Mouse (Mus musculus) midbrain, embryonic 10.5 days (tissue): ENCODE measurements around the gene Cnpy1. TPM values are rescaled to one million over a fixed set of nuclear protein-coding genes. Genes with fewer than 3 reads are reported as not detected.

Source experiments
- DNase-seq: peaks from one replicate; pipeline ENCODE4 v3.0.0-alpha.2; 2017; ENCODE audit warnings: low spot score
- H3K27ac ChIP-seq: fragments of 300-500 bp; sonication (generic); replicated peaks from 2 replicates; pipeline ENCODE4 v1.5.1; 2016; ENCODE audit warnings: mild to moderate bottlenecking
- H3K27me3 ChIP-seq: fragments of 300-500 bp; sonication (generic); 2 replicates; pipeline ENCODE4 v1.6.1; 2016; ENCODE audit warnings: low read depth, mild to moderate bottlenecking; ENCODE audit not compliant: poor library complexity, severe bottlenecking
- H3K36me3 ChIP-seq: fragments of 300-500 bp; sonication (generic); 2 replicates; pipeline ENCODE4 v1.6.1; 2016; ENCODE audit warnings: mild to moderate bottlenecking, moderate library complexity
- H3K4me1 ChIP-seq: fragments of 300-500 bp; sonication (generic); 2 replicates; pipeline ENCODE4 v1.6.1; 2016
- H3K4me3 ChIP-seq: fragments of 300-500 bp; sonication (generic); 2 replicates; pipeline ENCODE4 v1.5.1; 2016; ENCODE audit warnings: mild to moderate bottlenecking, moderate library complexity
- H3K9me3 ChIP-seq: fragments of 300-500 bp; sonication (generic); replicated peaks from 2 replicates; pipeline ENCODE4 v1.6.1; 2016; ENCODE audit warnings: mild to moderate bottlenecking
- WGBS: fragments of 180-500 bp; shearing (Covaris S2); methylation state at CpG from one replicate; pipeline ENCODE4 v1.1.7; 2016; 5-methylcytosine and 5-hydroxymethylcytosine counted together
- polyA plus RNA-seq: library from polyadenylated mRNA; unstranded; fragments of >200 nt; fragmentation: Nextera tagmentation; extraction: Ambion mirVana; gene quantifications from 2 replicates; pipeline ENCODE4 v1.2.1, GENCODE M21; 2016

Gene Cnpy1
- polyA plus RNA-seq, 1 experiment from 2014 or later, result 95.4 TPM

GRCm38 (mm10) chr5:28206448-28206847, 39.2 kb downstream of the Cnpy1 start:
- Histone ChIP-seq H3K9me3 (no peaks in the 10 kb centered on the region), H3K4me3 (peak overlapping the region; percentile 63), H3K4me1 (peaks cover 50% of the 10 kb centered on the region), H3K27ac (peak overlapping the region; percentile 91; the same call in 1 of the 2 replicates), H3K27me3 (peaks cover 100% of the 10 kb centered on the region), H3K36me3 (peaks cover 28% of the 10 kb centered on the region)
- DNase-seq, result no peak
- 62% methylated on average over 4 of the region's 4 CpGs for WGBS

DNA sequence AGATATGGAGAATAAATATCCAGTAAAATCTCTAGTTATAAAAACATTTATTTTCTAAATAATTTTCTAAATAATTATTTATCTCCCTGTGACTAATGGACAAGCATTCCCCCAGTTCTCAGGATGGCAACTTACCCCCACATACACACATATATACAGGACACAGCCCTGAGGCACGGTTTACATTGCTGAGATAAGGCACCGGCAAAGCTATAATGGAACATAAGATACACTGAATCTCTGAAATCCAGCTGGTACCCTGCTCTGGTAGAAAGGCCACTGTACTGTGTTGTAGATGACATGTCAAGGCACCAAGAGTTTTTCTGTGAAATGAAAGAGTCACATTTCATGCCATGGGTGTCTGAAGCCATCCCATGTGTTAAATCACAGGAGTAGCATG, 40.9 kb downstream of the Cnpy1 start:
- no peak overlapping the region for H3K27ac ChIP-seq
- peak overlapping the region; percentile 23; the same call in 1 of the 2 replicates for H3K4me3 ChIP-seq
- H3K4me1 ChIP-seq, result peaks cover 33% of the 10 kb centered on the region; the same call in 1 of the 2 replicates
- DNase-seq, result no peak
- H3K9me3 ChIP-seq, result no peaks in the 10 kb centered on the region
- H3K36me3 ChIP-seq, result peaks cover 30% of the 10 kb centered on the region
- peaks cover 97% of the 10 kb centered on the region for H3K27me3 ChIP-seq
- 90% methylated on average over 2 of the region's 2 CpGs for WGBS

GRCm38 (mm10) chr5:28203086-28203485, 42.5 kb downstream of the Cnpy1 start:
- H3K4me3 ChIP-seq, result no peak overlapping the region
- no peaks in the 10 kb centered on the region for H3K9me3 ChIP-seq
- peaks cover 30% of the 10 kb centered on the region for H3K36me3 ChIP-seq
- peaks cover 44% of the 10 kb centered on the region for H3K4me1 ChIP-seq
- DNase-seq, result no peak
- H3K27me3 ChIP-seq, result peaks cover 95% of the 10 kb centered on the region
- H3K27ac ChIP-seq, result no peak overlapping the region
- 81% methylated on average over 6 of the region's 6 CpGs for WGBS

DNA sequence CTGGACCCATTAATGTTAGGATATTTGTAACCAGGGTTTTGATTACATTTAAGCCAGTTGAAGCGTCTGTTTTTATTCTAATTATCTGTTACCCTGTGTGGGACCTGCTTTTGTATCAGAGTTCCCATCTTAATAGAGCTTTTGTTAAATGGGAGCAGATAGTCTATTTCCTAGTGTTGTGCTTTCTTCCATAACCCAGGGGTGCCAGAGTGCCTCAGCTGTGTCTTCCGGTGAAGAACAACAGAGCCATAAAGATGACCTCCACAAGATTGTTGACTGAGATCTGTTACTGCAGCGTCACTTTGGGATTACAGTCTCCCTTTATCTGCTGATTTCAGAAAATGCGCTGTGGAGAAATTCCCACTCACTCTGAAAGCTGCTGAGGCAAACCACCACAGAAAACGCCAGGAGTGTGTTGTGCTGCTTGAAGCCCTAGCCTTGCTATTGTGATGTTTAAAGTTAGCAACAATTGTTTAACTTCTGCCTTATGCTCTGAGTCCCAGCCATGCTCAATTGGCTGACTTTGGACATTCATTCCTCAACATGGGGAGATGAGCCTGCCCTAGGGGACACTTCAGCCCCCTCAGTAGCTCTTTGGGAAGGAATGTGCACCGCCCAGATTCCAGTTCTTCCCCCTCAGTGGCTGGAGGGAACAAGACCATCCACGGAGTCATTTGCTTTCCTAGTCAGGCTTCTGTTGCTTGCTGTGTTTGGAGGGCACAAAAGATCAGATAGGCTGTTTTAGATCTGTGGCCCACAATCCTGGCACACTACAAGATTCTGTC, 46.3 kb downstream of the Cnpy1 start:
- H3K4me3 ChIP-seq, result no peak overlapping the region
- no peaks in the 10 kb centered on the region for H3K9me3 ChIP-seq
- DNase-seq, result no peak
- peaks cover 83% of the 10 kb centered on the region for H3K27me3 ChIP-seq
- 0 out of 2 replicates have a peak overlapping the region, but pooled peaks have one; percentile 25 for H3K27ac ChIP-seq
- WGBS, result 55% methylated on average over 7 of the region's 7 CpGs
- peaks cover 52% of the 10 kb centered on the region for H3K4me1 ChIP-seq
- peaks cover 30% of the 10 kb centered on the region for H3K36me3 ChIP-seq

DNA sequence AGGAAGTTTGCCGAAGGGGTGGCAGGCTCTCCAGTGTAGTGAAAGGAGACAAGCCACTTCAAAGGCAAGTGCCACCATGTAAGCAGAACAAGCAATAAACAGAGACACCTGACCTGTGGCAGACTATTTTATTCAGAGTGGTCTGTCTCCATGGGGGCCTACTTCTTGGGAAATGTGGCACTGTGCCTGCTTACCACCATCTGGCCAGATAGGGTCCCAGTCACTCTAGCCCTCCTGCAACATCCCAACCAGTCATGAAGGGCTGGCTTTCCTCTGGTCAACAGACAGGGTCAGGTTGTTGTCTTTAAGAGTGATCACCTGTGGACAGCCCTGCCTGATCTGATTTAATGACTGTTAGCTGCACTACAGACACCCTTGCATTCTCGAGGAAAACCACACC, 50.1 kb downstream of the Cnpy1 start:
- H3K36me3 ChIP-seq, result peaks cover 10% of the 10 kb centered on the region; the same call in 1 of the 2 replicates
- peaks cover 88% of the 10 kb centered on the region for H3K4me1 ChIP-seq
- H3K4me3 ChIP-seq, result no peak overlapping the region
- 60% methylated on average over 2 of the region's 2 CpGs for WGBS
- DNase-seq, result no peak
- H3K27ac ChIP-seq, result no peak overlapping the region
- peaks cover 71% of the 10 kb centered on the region for H3K27me3 ChIP-seq
- H3K9me3 ChIP-seq, result no peaks in the 10 kb centered on the region

GRCm38 (mm10) chr5:28192099-28192454, 53.5 kb downstream of the Cnpy1 start:
- DNase-seq, result peak; percentile 55
- Histone ChIP-seq H3K27ac (peak overlapping the region; percentile 82), H3K9me3 (no peaks in the 10 kb centered on the region), H3K4me1 (peaks cover 67% of the 10 kb centered on the region), H3K27me3 (peaks cover 52% of the 10 kb centered on the region), H3K4me3 (peak overlapping the region; percentile 25), H3K36me3 (0 out of 2 replicates have a peak, but pooled peaks cover under 1% of the 10 kb centered on the region)
- 21% methylated on average over 4 of the region's 4 CpGs for WGBS

DNA sequence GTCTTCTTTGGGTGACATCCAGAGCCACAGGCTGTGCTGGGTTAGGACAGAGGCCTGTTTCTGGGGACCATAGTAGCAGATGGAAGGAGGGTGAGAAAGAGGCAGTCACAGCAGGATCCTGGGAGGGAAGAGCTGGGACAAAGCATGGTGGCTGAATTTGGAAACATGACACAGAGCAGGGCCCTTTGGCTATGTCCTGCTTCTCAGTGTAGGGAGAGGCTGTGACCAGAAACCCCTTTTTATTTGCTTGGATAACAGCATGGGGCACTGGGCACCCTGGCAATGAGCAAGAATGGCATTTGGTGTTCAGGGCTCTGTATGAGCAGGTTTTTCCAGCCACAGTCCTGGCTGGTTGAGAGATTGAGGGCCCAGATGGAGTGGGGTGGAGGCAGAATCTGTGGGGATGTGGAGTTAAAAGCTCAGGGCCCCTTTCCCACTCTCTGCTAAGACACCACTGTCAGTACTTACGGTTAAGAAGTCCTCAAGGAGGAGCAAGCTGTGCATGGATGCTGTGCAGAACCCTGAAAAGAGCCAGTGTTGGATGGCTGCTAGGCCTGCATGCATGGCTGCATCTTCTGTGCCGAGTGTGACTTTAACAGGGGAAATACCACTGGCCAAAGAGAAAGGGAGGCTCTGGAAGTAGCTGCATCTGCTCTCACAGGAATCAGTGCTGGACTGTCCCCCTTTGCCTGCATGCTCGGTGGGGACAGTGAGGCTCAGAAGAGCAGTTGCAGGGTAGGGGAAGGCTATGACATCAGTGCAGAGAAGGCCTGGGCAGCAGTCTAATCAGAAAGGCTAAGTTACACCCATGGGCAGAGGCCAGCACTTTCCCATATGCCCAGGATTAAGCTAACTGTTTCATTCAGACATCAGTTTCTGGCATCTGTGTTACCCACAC, 54.2 kb downstream of the Cnpy1 start:
- 15% methylated on average over 3 of the region's 3 CpGs for WGBS

GRCm38 (mm10) chr5:28179237-28179790, 66.3 kb downstream of the Cnpy1 start:
- Histone ChIP-seq H3K27ac (peak overlapping the region; percentile 94), H3K4me3 (peak overlapping the region; percentile 36), H3K27me3 (peaks cover 98% of the 10 kb centered on the region), H3K9me3 (no peaks in the 10 kb centered on the region), H3K36me3 (no peaks in the 10 kb centered on the region), H3K4me1 (peaks cover 72% of the 10 kb centered on the region)
- DNase-seq, result peak; percentile 64
- 7% methylated on average over 7 of the region's 7 CpGs for WGBS

More for the DNA sequence above, 54.2 kb downstream of the Cnpy1 start:
- Histone ChIP-seq H3K36me3 (no peaks in the 10 kb centered on the region), H3K27me3 (peaks cover 54% of the 10 kb centered on the region), H3K4me3 (peak overlapping the region; percentile 25; the same call in 1 of the 2 replicates), H3K4me1 (peaks cover 65% of the 10 kb centered on the region), H3K27ac (peak overlapping the region; percentile 82), H3K9me3 (no peaks in the 10 kb centered on the region)
- peak; percentile 39 for DNase-seq

- 0 out of 2 replicates have a peak, but pooled peaks cover 3% of the 10 kb centered on the region for H3K36me3 ChIP-seq
- WGBS, result 19% methylated on average over 5 of the region's 5 CpGs
- peaks cover 100% of the 10 kb centered on the region for H3K27me3 ChIP-seq
- peak overlapping the region; percentile 94 for H3K27ac ChIP-seq
- H3K4me1 ChIP-seq, result peaks cover 81% of the 10 kb centered on the region
- no peaks in the 10 kb centered on the region for H3K9me3 ChIP-seq
- peak overlapping the region; percentile 36; the same call in 1 of the 2 replicates for H3K4me3 ChIP-seq
- DNase-seq, result no peak
Measured at GRCm38 (mm10) chr5:28178322-28178721, 67.3 kb downstream of the Cnpy1 start.

DNA sequence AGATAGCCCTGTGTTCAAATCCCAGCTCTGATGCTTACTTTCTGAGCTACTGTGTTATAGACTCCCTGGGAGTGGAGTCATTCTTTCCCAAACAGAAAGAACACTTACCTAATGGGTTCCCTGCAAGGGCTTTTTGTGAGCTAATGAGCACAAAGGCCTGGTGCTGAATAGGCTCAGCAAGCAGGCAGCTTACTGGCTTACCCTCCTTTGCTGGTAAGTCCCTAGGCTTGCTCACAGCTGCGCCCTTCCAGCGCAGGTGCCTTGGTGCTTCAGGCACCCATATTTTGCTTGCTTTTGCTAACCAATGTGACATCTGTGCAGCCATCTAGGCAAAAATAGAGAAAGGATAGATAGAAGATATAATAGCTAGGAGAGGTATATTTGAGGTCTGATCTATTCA, 69.0 kb downstream of the Cnpy1 start:
- peak overlapping the region; percentile 51 for H3K4me3 ChIP-seq
- peaks cover 100% of the 10 kb centered on the region for H3K27me3 ChIP-seq
- H3K4me1 ChIP-seq, result peaks cover 93% of the 10 kb centered on the region
- H3K27ac ChIP-seq, result peak overlapping the region; percentile 94
- 3% methylated on average over 2 of the region's 2 CpGs for WGBS
- H3K9me3 ChIP-seq, result no peaks in the 10 kb centered on the region
- DNase-seq, result peak; percentile 53
- H3K36me3 ChIP-seq, result peaks cover 11% of the 10 kb centered on the region; the same call in 1 of the 2 replicates

GRCm38 (mm10) chr5:28176023-28176422, 69.6 kb downstream of the Cnpy1 start:
- no peaks in the 10 kb centered on the region for H3K9me3 ChIP-seq
- H3K4me1 ChIP-seq, result peaks cover 90% of the 10 kb centered on the region
- peak overlapping the region; percentile 51 for H3K4me3 ChIP-seq
- WGBS, result under 1% methylated on average over 4 of the region's 4 CpGs
- no peak for DNase-seq
- peaks cover 99% of the 10 kb centered on the region for H3K27me3 ChIP-seq
- H3K27ac ChIP-seq, result peak overlapping the region; percentile 94
- H3K36me3 ChIP-seq, result peaks cover 13% of the 10 kb centered on the region

- Histone ChIP-seq H3K9me3 (no peaks in the 10 kb centered on the region), H3K27ac (peak overlapping the region; percentile 94), H3K27me3 (peaks cover 99% of the 10 kb centered on the region), H3K4me3 (peak overlapping the region; percentile 51), H3K4me1 (peaks cover 89% of the 10 kb centered on the region), H3K36me3 (peaks cover 17% of the 10 kb centered on the region)
- under 1% methylated on average over 10 of the region's 10 CpGs for WGBS
- DNase-seq, result no peak
Measured at GRCm38 (mm10) chr5:28175570-28175919, 70.1 kb downstream of the Cnpy1 start.
